Mouse (Mus musculus): ENCODE results near the gene Dagla. TPM values are rescaled to one million over a fixed set of nuclear protein-coding genes. Genes with fewer than 3 reads are reported as not detected.

The Dagla gene
- total and polyA plus RNA-seq, 3 experiments, result 2.5 to 5.7 (median 3.3) TPM

DNA sequence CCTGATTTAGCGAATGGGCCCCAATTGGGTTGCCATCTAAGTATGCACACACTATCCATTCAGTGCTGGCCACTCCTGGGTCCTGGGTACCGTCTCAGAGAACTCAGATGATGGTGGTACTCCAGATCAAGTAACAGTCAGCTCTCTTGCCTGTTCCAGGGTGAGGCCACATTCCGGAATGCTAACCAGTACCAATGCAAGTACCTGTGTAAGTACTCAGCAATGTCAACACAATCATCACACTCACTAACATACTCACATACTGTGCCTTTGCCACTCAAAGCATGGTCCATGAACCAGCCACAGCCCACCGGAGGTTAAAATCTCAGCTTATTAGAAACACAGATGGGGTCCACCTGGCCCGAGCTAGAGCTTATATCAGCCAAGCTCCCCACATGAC, 10.7 kb downstream of the Dagla start:
- intact Hi-C loops (cut with DNase I), result no loop called here
- Histone ChIP-seq H3K79me2 (replicated peaks; ENCODE audit: control insufficient read depth, insufficient read depth, low read length) (no peaks in the 10 kb centered on the region), H3K36me3 (ENCODE audit: control insufficient read depth, insufficient read depth, low read length) (no peaks in the 10 kb centered on the region), H3K4me1 (ENCODE audit: control insufficient read depth, insufficient read depth, low read length) (peaks cover 38% of the 10 kb centered on the region), H3K27ac (peak overlapping the region; percentile 78; the same call in 1 of the 2 replicates), H3K9ac (ENCODE audit: low read depth, low read length) (no peak overlapping the region), H3K4me3 (no peak overlapping the region), H3K27me3 (ENCODE audit: control insufficient read depth, insufficient read depth, low read length) (no peaks in the 10 kb centered on the region)
- 83% methylated on average over 5 of the region's 5 CpGs for WGBS
- no peak for DNase-seq
- TF ChIP-seq EP300 (IDR thresholded peaks at IDR 0.05; ENCODE audit: insufficient read depth, low read depth, low read length), result no peak
- no peak for TF ChIP-seq POLR2A (IDR thresholded peaks at IDR 0.05; ENCODE audit: insufficient read depth, low read depth, low read length)
- no peak for TF ChIP-seq CTCF (IDR thresholded peaks at IDR 0.05)

DNA sequence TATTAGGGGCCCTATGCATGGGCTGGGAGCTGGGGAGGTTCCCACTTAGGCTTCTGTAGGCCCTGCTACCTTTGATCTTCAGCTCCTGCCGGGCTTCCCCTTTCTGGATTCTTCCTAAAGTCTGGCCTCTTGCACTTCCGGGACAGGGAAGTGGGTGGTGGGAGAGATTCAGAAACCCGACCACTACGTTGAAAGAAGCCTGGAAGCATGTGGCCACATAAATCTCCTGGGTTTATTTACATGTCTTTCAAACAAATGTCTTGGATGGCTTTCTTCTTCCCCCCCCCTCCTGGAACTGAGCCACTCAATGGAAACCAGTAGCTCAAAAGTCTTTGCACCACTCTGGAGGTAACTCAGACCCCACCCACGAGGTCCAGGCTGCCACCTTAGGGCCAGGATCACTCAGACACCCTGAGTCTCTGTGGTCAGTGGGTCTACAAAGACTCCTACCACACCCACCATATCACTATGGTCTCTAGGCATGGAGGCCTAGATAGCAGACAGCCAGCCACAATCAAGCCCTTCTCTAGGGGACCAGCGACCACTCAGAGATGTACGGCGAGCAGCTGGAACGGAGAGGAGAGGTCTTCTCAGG, 12.7 kb downstream of the Dagla start:
- Histone ChIP-seq H3K9ac (ENCODE audit: low read depth, low read length) (no peak overlapping the region), H3K4me1 (ENCODE audit: control insufficient read depth, insufficient read depth, low read length) (peaks cover 35% of the 10 kb centered on the region), H3K27ac (no peak overlapping the region), H3K27me3 (ENCODE audit: control insufficient read depth, insufficient read depth, low read length) (no peaks in the 10 kb centered on the region), H3K79me2 (replicated peaks; ENCODE audit: control insufficient read depth, insufficient read depth, low read length) (no peaks in the 10 kb centered on the region), H3K36me3 (ENCODE audit: control insufficient read depth, insufficient read depth, low read length) (no peaks in the 10 kb centered on the region), H3K4me3 (no peak overlapping the region)
- no peak for DNase-seq
- intact Hi-C loops (cut with DNase I), result no loop called here
- WGBS, result 61% methylated on average over 9 of the region's 9 CpGs
- no peak for TF ChIP-seq POLR2A (IDR thresholded peaks at IDR 0.05; ENCODE audit: insufficient read depth, low read depth, low read length)
- no peak for TF ChIP-seq EP300 (IDR thresholded peaks at IDR 0.05; ENCODE audit: insufficient read depth, low read depth, low read length)
- no peak for TF ChIP-seq CTCF (IDR thresholded peaks at IDR 0.05)

DNA sequence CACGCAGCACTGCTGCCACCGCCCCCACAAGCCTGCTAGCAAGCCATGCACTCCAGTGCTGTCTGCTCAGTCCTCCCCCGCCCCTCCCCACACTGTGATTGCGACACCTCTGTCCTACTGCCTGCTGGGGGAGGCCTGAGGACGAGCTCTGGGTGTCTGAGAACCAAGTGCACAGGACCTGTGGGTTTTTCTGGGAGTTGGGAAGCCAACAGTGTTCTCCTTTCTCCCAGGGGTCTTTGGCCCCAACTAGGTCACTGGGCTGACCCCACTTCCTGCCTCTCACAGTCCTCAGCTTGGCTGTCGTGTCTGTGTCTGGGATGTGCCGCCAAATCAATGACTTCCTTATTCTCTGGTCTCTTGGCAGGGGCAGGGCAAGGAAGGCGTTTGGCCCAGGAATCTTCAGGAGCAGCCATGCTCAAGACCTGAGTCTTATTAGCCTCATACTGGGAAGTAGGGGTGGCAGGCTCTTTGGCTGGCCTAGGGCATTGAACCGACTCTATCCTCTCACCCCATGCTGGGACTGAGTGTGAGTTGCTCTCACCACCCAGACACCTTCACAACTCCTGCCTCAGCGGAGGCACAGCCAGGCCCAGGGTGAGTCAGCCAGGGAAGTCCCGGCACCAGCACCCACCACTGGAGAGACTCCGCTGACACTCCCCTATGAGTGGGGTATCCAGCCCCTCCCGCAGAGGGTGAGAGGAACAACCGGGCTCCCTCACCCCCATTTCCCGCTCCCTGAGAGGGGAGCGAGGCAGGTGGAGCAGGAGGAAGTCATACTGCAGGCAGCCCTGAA, 14.3 kb downstream of the Dagla start:
- H3K36me3 ChIP-seq (ENCODE audit: control insufficient read depth, insufficient read depth, low read length), result no peaks in the 10 kb centered on the region
- H3K9ac ChIP-seq (ENCODE audit: low read depth, low read length), result no peak overlapping the region
- peak; percentile 75 to 78 for DNase-seq
- intact Hi-C loops (cut with DNase I), result no loop called here
- H3K27ac ChIP-seq, result peak overlapping the region; percentile 58
- H3K4me3 ChIP-seq, result no peak overlapping the region
- H3K27me3 ChIP-seq (ENCODE audit: control insufficient read depth, insufficient read depth, low read length), result no peaks in the 10 kb centered on the region
- no peak for TF ChIP-seq POLR2A (IDR thresholded peaks at IDR 0.05; ENCODE audit: insufficient read depth, low read depth, low read length)
- no peak for TF ChIP-seq EP300 (IDR thresholded peaks at IDR 0.05; ENCODE audit: insufficient read depth, low read depth, low read length)
- TF ChIP-seq CTCF (IDR thresholded peaks at IDR 0.05), result no peak
- no peaks in the 10 kb centered on the region for H3K79me2 ChIP-seq (replicated peaks; ENCODE audit: control insufficient read depth, insufficient read depth, low read length)
- peaks cover 23% of the 10 kb centered on the region for H3K4me1 ChIP-seq (ENCODE audit: control insufficient read depth, insufficient read depth, low read length)
- 54% methylated on average over 16 of the region's 16 CpGs for WGBS

DNA sequence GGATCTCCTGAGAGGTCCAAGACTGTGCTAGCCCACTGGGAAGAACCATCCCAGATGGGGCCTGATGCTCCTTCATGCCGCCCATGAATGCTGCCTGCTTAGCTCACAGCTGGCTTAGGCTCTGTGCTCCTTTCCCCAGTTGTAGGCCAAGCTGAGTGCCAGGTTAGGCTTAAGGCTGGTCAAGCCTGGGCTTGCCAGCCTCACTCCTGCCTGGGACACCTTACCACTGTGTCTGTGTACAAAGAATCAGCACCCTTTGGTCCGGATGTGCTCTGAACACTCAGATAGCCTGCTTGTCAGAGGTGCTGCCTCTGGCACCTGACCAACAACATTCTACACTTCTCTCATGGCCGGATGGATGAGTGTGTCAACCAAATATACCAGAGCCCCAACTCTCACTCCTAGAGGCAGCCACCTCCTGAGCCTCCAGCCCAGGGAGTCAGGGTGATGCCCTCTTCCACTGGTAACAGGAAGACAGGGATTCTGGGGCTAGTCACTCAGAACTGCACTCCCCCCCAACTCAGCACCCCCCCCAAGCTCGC, 15.0 kb downstream of the Dagla start:
- 66% methylated on average over 4 of the region's 4 CpGs for WGBS
- TF ChIP-seq CTCF (IDR thresholded peaks at IDR 0.05) (no peak), POLR2A (IDR thresholded peaks at IDR 0.05; ENCODE audit: insufficient read depth, low read depth, low read length) (no peak), EP300 (IDR thresholded peaks at IDR 0.05; ENCODE audit: insufficient read depth, low read depth, low read length) (no peak)
- intact Hi-C loops (cut with DNase I), result no loop called here

DNA sequence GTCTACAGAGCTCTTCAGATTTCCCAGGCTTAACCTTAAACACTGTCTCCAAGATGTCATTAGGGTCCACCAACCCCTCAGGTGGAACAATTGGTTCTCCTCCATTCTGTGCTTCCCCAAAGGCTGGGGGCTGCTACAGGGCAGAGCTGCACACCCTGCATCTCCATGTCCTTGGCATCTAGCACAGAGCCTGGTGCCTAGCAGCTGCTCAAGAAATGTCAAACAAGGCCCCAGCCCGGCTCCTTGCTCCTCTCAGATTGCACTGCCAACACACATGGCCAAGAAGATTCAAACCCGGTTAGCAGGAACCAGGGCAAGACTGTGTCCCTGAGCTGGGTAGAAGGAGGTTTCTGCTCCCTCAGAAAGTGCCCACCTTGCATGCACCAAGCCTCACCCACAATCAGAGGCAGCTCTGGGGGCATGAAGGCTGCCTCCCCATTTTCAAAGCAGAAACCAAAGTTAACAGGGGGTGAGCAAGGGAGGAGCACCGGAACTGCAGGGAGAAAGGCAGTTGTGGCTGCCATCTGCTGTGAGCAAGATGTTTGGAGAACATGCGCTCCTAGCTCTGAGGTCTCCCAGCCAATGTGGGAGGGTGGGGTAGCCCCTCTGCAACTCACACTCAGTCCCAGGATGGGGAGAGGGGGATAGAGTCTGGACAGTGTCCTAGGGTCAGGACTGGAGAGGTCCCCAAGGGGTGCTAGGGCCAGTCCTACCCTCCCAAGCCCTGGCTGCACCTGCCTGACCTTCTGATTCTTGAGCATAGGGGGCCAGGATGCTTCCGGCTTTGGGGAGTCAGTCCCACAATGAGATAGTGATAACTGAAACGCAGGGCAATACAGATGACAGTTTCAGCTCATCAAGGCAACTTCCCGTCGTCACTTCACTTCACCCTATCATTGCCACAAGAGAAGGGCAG, 16.3 kb downstream of the Dagla start:
- Histone ChIP-seq H3K4me3 (no peak overlapping the region), H3K9ac (ENCODE audit: low read depth, low read length) (no peak overlapping the region), H3K27me3 (ENCODE audit: control insufficient read depth, insufficient read depth, low read length) (no peaks in the 10 kb centered on the region), H3K79me2 (replicated peaks; ENCODE audit: control insufficient read depth, insufficient read depth, low read length) (no peaks in the 10 kb centered on the region), H3K36me3 (ENCODE audit: control insufficient read depth, insufficient read depth, low read length) (no peaks in the 10 kb centered on the region), H3K27ac (no peak overlapping the region), H3K4me1 (ENCODE audit: control insufficient read depth, insufficient read depth, low read length) (peaks cover 14% of the 10 kb centered on the region)
- intact Hi-C loops (cut with DNase I), result no loop called here
- 88% methylated on average over 8 of the region's 8 CpGs for WGBS
- TF ChIP-seq POLR2A (IDR thresholded peaks at IDR 0.05; ENCODE audit: insufficient read depth, low read depth, low read length), result no peak
- no peak for TF ChIP-seq EP300 (IDR thresholded peaks at IDR 0.05; ENCODE audit: insufficient read depth, low read depth, low read length)
- TF ChIP-seq CTCF (IDR thresholded peaks at IDR 0.05), result no peak
- DNase-seq, result no peak

More for the DNA sequence above, 15.0 kb downstream of the Dagla start:
- H3K9ac ChIP-seq (ENCODE audit: low read depth, low read length), result no peak overlapping the region
- no peaks in the 10 kb centered on the region for H3K79me2 ChIP-seq (replicated peaks; ENCODE audit: control insufficient read depth, insufficient read depth, low read length)
- DNase-seq, result no peak
- no peaks in the 10 kb centered on the region for H3K36me3 ChIP-seq (ENCODE audit: control insufficient read depth, insufficient read depth, low read length)
- H3K27me3 ChIP-seq (ENCODE audit: control insufficient read depth, insufficient read depth, low read length), result no peaks in the 10 kb centered on the region
- H3K4me3 ChIP-seq, result no peak overlapping the region
- peak overlapping the region; percentile 31 for H3K27ac ChIP-seq
- peaks cover 19% of the 10 kb centered on the region for H3K4me1 ChIP-seq (ENCODE audit: control insufficient read depth, insufficient read depth, low read length)

Measured in heart, adult 2 months (tissue).